Mouse (Mus musculus) hindbrain, embryonic 10.5 days (tissue): Measurements from ENCODE around the gene Nup93. TPM values are rescaled to one million over a fixed set of nuclear protein-coding genes. Genes with fewer than 3 reads are reported as not detected.

Experiments
- DNase-seq: peaks from one replicate; pipeline ENCODE4 v3.0.0-alpha.2; 2017; ENCODE audit warnings: low spot score
- H3K27ac ChIP-seq: fragments of 300-500 bp; sonication (generic); 2 replicates; pipeline ENCODE4 v1.5.1; 2016; ENCODE audit warnings: mild to moderate bottlenecking, moderate library complexity
- H3K27me3 ChIP-seq: fragments of 300-500 bp; sonication (generic); 2 replicates; pipeline ENCODE4 v1.6.1; 2016; ENCODE audit warnings: mild to moderate bottlenecking; ENCODE audit not compliant: poor library complexity, insufficient read depth, severe bottlenecking
- H3K36me3 ChIP-seq: fragments of 300-500 bp; sonication (generic); 2 replicates; pipeline ENCODE4 v1.6.1; 2016; ENCODE audit warnings: mild to moderate bottlenecking, moderate library complexity
- H3K4me1 ChIP-seq: fragments of 300-500 bp; sonication (generic); replicated peaks from 2 replicates; pipeline ENCODE4 v1.6.1; 2016; ENCODE audit warnings: mild to moderate bottlenecking
- H3K4me3 ChIP-seq: fragments of 300-500 bp; sonication (generic); 2 replicates; pipeline ENCODE4 v1.5.1; 2016; ENCODE audit warnings: mild to moderate bottlenecking, moderate library complexity
- H3K9me3 ChIP-seq: fragments of 300-500 bp; sonication (generic); 2 replicates; pipeline ENCODE4 v1.6.1; 2016; ENCODE audit warnings: mild to moderate bottlenecking, moderate library complexity
- WGBS: fragments of 180-500 bp; shearing (Covaris S2); methylation state at CpG from one replicate; pipeline ENCODE4 v1.1.7; 2016; 5-methylcytosine and 5-hydroxymethylcytosine counted together
- polyA plus RNA-seq: library from polyadenylated mRNA; unstranded; fragments of >200 nt; fragmentation: Nextera tagmentation; extraction: Ambion mirVana; gene quantifications from 2 replicates; pipeline ENCODE4 v1.2.1, GENCODE M21; 2016

The Nup93 gene
- polyA plus RNA-seq, 1 experiment from 2014 or later = 114 TPM

DNA sequence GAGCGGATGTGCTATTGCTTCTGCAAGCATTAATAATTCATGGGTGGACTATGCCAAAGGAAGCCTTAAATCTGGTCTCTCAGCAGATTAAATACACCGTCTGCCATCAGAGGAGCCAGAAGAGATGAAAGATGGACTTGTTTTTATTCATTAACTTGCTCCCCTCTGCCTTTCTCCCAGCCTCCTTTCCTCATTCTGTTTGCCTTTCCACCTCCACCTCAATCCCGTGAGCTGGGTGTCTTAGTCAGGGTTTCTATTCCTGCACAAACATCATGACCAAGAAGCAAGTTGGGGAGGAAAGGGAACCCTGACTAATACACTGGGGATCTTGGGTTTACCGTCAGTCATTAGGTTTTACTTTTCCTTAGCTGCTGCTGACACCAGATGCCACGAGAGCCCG lies 44.5 kb downstream of the Nup93 start:
- H3K9me3 ChIP-seq = no peaks in the 10 kb centered on the region
- DNase-seq = no peak
- no peak overlapping the region for H3K27ac ChIP-seq
- 86% methylated on average over 6 of the region's 6 CpGs for WGBS
- H3K4me3 ChIP-seq = no peak overlapping the region
- no peaks in the 10 kb centered on the region for H3K4me1 ChIP-seq
- H3K27me3 ChIP-seq = no peaks in the 10 kb centered on the region
- no peaks in the 10 kb centered on the region for H3K36me3 ChIP-seq

DNA sequence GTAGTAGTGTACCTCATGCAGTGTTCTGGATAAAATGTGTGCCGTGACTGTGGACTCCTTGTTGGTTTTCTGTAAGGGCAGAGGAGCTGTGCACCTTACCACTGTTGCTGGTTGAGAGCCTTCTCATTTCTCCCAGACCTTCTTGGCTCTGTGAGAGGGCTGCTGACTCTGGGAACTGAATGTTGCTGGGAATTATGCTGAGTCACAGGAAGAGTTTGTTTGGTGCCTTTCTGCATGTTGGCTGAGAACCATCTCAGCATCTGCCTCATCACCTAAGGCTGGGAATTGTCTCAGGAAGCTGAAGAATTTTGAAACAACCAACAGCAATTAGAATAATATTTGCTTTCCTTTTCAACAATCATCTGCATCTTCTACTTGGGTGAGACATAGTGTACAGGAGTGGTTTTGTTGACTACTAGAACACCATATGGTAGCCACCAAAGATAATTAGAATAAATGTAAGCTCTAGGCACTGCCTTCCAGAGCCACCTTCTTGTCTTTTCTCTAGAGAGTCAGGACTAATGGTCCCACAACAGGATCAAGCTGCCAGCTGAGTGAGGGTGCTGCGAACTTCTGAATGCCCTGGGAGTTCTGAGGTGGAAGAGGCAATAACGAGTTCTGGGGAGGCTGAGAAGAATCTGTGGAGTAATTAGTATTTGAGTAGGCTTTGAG lies 48.4 kb downstream of the Nup93 start:
- 86% methylated on average over 3 of the region's 3 CpGs for WGBS
- no peak overlapping the region for H3K27ac ChIP-seq
- no peak overlapping the region for H3K4me3 ChIP-seq
- peaks cover 15% of the 10 kb centered on the region for H3K4me1 ChIP-seq
- H3K9me3 ChIP-seq = no peaks in the 10 kb centered on the region
- no peaks in the 10 kb centered on the region for H3K36me3 ChIP-seq
- H3K27me3 ChIP-seq = no peaks in the 10 kb centered on the region
- DNase-seq = no peak

DNA sequence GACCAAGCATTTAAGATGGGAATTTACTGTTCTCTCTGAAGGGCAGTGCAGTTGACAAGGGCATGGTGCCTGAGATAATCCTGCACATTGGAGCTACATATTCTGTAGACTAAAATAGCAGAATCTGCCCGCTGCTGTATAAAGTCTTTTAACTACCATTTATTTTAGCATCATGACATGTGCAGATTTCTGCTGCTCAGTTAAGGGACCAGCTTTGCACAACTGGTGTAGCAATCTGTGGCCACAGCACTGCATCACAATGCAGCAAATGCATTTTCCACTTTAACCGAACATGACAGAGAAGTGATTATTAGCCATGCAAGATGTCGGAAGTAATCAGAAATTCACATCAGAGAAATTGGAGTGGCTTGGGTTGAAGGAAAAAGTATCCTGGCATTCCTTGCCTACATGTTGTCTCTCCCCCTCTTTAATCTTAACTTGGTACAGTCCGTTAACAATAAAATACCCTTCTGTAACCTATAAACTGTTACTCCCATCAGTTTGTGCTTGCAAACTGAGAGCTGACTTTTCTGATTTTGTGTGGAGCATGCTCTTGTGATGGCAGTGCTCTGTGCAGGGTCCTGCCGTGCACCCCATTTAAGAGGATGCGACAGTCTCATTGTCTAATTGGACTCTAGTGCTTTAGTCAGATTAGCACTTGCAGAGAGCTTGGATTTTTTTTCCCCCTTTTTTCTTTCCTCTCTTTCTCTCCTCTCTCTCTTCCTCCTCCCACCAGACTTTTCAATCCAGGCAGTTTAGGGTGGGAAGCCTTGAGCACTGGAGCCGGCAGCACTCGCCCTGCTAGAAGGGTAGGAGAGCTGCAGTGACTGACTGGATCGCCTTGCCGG lies 52.2 kb downstream of the Nup93 start:
- H3K4me3 ChIP-seq = no peak overlapping the region
- peak; percentile 5 for DNase-seq
- no peak overlapping the region for H3K27ac ChIP-seq
- peaks cover 19% of the 10 kb centered on the region for H3K4me1 ChIP-seq
- no peaks in the 10 kb centered on the region for H3K27me3 ChIP-seq
- no peaks in the 10 kb centered on the region for H3K36me3 ChIP-seq
- WGBS = 54% methylated on average over 10 of the region's 10 CpGs
- no peaks in the 10 kb centered on the region for H3K9me3 ChIP-seq

DNA sequence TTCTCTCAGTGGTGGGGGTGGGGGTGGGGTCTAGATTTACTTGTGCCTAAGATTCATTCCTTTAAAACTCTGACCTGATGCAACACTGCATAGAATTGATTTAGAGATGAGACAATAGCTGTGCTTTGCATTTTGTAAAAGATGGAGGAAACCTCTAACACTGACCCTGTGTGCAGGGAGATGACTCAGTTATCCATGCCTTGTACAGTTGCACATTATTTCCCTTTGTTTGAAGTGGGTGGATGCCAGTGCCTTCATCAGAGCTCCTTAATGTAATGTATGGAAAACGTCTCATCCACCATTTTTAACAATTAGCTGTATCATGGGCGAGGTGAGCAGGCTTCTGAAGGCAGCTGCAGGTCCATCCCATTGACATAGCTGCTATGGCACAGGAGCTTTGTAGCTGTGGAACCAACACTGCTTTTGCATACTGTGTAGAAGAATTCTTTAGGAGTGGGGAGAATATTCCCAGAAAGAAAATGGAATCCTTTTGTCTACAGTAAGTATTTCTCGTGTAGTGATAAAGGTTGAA lies 54.1 kb downstream of the Nup93 start:
- H3K4me3 ChIP-seq = no peak overlapping the region
- H3K4me1 ChIP-seq = peaks cover 19% of the 10 kb centered on the region

DNA sequence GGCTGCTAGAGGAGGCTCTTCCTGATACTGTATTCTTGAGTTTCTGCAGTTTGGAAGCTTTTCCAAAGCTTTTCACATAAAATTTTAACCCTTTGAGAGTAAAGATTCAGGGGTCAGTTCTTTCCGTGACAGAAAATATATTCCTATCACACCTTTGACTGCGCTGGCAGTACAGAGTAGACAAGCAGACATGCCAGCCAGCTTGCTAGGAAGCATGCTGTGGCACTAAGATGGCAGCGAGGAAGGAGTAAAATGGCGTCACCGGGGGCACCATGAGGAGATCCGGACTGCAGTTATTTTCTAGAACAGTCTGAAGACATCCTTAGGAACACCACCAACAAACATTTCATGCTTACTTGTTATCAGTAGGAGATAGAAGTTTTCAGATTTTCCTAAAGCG lies 55.9 kb downstream of the Nup93 start:
- Histone ChIP-seq H3K27ac (no peak overlapping the region), H3K9me3 (no peaks in the 10 kb centered on the region), H3K4me3 (no peak overlapping the region), H3K27me3 (no peaks in the 10 kb centered on the region), H3K4me1 (peaks cover 14% of the 10 kb centered on the region), H3K36me3 (no peaks in the 10 kb centered on the region)
- no peak for DNase-seq
- 93% methylated on average over 7 of the region's 7 CpGs for WGBS

More for the DNA sequence above, 54.1 kb downstream of the Nup93 start:
- H3K27ac ChIP-seq = 0 out of 2 replicates have a peak overlapping the region, but pooled peaks have one; percentile 8
- WGBS = 76% methylated on average over 3 of the region's 3 CpGs
- H3K9me3 ChIP-seq = no peaks in the 10 kb centered on the region
- DNase-seq = no peak
- no peaks in the 10 kb centered on the region for H3K27me3 ChIP-seq
- no peaks in the 10 kb centered on the region for H3K36me3 ChIP-seq

DNA sequence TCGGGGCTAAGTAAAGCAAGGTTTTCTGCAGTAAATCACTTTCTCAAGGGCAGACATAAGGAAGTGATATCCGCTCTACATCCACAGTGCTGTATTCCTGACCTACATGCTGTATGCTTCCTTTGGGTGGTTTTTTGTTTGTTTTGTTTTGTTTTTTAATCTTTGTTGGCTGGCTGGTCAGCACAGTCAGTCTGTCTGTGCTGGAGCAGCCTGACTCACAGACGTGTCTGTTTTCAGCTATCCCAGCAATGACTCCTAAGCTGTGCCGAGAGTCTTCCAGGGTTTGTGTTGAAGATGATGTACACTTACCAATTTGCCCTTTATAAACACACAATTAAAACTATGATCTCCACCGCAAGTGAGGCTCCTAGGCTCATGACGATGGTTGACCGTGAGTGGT lies 56.7 kb downstream of the Nup93 start:
- no peak overlapping the region for H3K4me3 ChIP-seq
- WGBS = 90% methylated on average over 7 of the region's 7 CpGs
- peaks cover 14% of the 10 kb centered on the region for H3K4me1 ChIP-seq
- no peaks in the 10 kb centered on the region for H3K36me3 ChIP-seq
- no peak for DNase-seq
- H3K27me3 ChIP-seq = no peaks in the 10 kb centered on the region
- H3K27ac ChIP-seq = no peak overlapping the region
- no peaks in the 10 kb centered on the region for H3K9me3 ChIP-seq

DNA sequence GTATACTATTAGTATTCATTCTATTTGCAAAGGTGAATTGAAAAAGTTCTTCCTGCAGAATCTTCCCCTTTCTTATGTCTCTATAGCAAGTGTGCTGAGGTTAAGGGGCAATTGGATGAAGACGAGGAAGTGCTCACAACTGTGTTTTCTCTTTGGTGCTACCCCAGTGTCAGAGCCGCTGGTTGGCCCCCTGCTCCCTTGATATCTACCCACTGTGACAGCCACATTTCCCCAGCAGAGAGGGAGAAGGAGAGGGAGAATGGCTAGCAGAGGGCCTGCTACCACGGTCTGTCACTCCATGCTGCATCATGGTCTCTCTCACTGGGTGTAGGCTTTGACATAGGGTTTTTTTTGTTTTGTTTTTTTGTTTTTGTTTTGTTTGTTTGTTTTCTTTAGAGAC lies 58.2 kb downstream of the Nup93 start:
- H3K9me3 ChIP-seq = no peaks in the 10 kb centered on the region
- no peaks in the 10 kb centered on the region for H3K36me3 ChIP-seq
- no peak for DNase-seq
- H3K4me3 ChIP-seq = no peak overlapping the region
- H3K27me3 ChIP-seq = no peaks in the 10 kb centered on the region
- H3K4me1 ChIP-seq = peaks cover 4% of the 10 kb centered on the region; the same call in 1 of the 2 replicates
- WGBS = 75% methylated on average over 3 of the region's 3 CpGs
- H3K27ac ChIP-seq = no peak overlapping the region

DNA sequence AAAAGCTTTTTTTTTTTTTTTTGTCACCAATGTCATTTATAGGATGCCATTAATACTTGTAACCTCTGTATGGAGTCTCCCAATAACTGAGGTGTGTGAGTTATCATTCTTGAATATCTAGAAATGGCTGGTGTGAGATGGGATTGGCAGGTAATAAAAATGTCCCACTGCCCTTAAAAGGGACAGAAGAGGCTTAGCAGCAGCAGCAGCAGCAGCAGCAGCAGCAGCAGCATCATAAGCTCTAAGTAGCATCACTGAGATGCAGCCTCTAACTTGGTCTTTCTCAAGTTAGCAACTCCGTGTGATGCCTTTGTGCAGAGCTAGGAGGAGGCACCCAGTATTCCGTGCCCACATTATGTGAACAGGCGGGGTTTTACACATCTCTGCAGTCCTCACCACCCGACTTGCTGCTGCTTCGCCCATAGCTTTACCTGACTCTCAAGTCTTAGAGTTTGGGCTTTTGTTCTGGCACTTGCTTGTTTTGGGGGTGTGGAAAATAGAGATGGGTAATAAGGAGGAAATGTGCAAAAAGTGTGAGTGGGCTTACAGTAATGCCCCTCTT lies 59.0 kb downstream of the Nup93 start:
- Histone ChIP-seq H3K4me3 (no peak overlapping the region), H3K4me1 (no peaks in the 10 kb centered on the region), H3K27ac (no peak overlapping the region), H3K27me3 (no peaks in the 10 kb centered on the region), H3K9me3 (no peaks in the 10 kb centered on the region), H3K36me3 (no peaks in the 10 kb centered on the region)
- WGBS = 85% methylated on average over 5 of the region's 5 CpGs
- DNase-seq = no peak

DNA sequence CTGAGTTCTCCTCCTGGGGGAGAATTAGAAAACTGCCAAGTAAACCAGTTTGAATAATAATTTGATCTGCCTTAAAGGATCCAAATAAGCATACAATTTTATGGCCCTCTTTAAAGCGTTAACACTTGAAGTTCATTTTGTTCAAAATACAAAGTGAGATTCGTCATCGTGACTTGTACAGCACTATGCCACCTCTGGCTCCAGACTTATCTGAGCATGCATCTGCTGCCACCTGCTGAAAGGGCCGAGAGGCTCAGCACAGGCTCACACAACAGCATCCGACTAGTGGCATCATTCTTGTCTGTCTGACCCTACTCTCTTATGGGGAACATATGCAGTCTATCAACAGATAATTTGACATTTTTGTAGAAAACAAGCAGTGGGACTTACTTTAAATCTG lies 59.7 kb downstream of the Nup93 start:
- no peaks in the 10 kb centered on the region for H3K9me3 ChIP-seq
- no peaks in the 10 kb centered on the region for H3K4me1 ChIP-seq
- H3K4me3 ChIP-seq = no peak overlapping the region
- no peak for DNase-seq
- no peak overlapping the region for H3K27ac ChIP-seq
- WGBS = 86% methylated on average over 5 of the region's 5 CpGs
- H3K36me3 ChIP-seq = no peaks in the 10 kb centered on the region
- no peaks in the 10 kb centered on the region for H3K27me3 ChIP-seq

DNA sequence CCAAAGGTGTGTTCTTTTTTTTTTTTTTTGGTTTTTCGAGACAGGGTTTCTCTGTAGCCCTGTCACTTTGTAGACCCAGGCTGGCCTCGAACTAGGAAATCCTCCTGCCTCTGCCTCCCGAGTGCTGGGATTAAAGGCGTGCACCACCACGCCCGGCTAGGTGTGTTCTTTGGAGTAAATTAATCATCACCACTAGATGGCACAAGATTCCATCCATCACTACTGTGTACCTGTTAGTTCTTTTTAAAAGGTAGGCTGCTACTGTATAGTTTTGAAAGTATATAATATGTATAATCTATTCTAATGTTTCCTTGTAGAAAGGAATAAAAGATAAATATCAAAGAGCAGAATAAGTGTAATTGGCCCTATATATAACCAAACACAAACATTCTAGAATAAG lies 63.9 kb downstream of the Nup93 start:
- no peaks in the 10 kb centered on the region for H3K27me3 ChIP-seq
- H3K4me3 ChIP-seq = no peak overlapping the region
- DNase-seq = no peak
- no peak overlapping the region for H3K27ac ChIP-seq
- 93% methylated on average over 6 of the region's 6 CpGs for WGBS
- no peaks in the 10 kb centered on the region for H3K36me3 ChIP-seq
- no peaks in the 10 kb centered on the region for H3K4me1 ChIP-seq
- no peaks in the 10 kb centered on the region for H3K9me3 ChIP-seq

DNA sequence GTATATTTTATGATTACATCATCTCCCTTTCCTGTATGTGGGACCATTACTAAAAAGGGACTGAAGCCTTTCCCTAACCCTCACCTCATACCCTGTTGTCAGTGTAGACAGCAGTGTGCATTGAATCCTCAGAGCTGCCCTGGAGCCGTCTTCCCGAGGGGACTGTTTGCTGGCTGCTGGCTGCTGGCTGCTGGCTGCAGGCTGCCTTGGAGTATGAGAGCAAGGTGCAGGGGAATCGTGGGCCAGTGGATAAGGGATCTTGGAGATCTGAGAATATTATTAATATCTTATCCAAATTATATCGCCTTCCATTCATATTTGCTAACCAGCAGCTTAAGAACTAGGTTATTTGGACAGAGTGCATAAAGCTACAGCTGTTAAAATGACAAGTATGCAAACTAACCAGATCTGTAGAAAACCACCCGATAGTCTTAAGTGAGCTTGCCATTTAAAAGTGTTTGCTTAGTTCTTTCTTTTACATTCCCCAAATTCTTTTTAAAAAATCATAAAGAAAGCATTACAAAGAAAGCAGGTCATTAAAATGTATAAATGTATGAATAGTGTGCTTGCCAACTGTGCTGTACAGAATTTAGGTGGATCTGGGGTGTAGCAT lies 65.7 kb downstream of the Nup93 start:
- Histone ChIP-seq H3K36me3 (no peaks in the 10 kb centered on the region), H3K4me1 (no peaks in the 10 kb centered on the region), H3K4me3 (no peak overlapping the region), H3K27ac (no peak overlapping the region), H3K27me3 (no peaks in the 10 kb centered on the region), H3K9me3 (no peaks in the 10 kb centered on the region)
- DNase-seq = no peak
- 82% methylated on average over 5 of the region's 5 CpGs for WGBS

DNA sequence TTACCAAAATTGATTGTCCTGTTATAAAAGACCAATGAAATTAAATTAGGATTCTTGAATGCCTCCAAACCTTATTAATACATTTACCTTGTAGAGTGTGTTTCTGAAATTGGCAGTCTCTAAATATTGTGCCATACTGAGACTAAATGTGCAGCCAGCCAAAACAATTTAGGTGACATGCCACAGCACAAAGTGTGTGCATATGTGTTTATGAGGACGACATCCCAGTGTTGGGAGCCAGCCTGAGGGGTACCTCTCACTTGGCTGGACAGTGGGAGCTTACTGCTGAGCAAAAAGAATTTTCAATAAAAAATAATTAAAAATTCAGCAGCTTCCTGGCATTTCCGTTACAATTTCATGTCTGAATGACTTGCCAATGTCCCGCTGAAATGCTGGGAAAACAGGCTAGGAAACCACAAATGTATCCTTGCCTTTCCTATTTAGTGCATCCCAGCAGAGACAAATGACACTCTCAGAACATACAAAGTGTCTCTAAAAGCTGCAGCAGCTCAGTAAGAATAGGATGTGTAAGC lies 68.2 kb downstream of the Nup93 start:
- H3K27ac ChIP-seq = no peak overlapping the region
- no peak for DNase-seq
- no peaks in the 10 kb centered on the region for H3K27me3 ChIP-seq
- WGBS = 92% methylated on average over 3 of the region's 3 CpGs
- H3K4me3 ChIP-seq = no peak overlapping the region
- no peaks in the 10 kb centered on the region for H3K9me3 ChIP-seq
- no peaks in the 10 kb centered on the region for H3K4me1 ChIP-seq
- no peaks in the 10 kb centered on the region for H3K36me3 ChIP-seq
